Mouse (Mus musculus): Measurements from ENCODE around the gene Smim1.

Gene Smim1

GRCm38 (mm10) chr4:154019571-154019970, 6.5 kb downstream of the Smim1 start:
- in situ Hi-C loops (cut with MboI), result no loop called here

DNA sequence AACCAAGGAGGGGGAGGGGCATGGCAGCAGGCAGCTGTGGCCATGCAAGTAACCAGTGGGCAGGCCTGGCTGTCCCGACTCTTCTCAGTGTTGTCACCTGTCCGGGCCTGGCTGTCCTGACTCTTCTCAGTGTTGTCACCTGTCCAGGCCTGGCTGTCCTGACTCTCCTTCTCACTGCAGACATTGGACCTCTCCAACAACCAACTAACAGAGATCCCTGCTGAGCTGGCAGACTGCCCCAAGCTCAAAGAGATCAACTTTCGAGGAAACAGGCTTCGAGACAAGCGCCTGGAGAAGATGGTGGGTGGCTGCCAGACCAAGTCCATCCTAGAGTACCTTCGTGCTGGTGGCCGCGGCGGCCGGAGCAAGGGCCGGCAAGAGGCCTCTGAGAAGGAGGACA, 10.6 kb downstream of the Smim1 start:
- in situ Hi-C loops (cut with MboI), result no loop called here

DNA sequence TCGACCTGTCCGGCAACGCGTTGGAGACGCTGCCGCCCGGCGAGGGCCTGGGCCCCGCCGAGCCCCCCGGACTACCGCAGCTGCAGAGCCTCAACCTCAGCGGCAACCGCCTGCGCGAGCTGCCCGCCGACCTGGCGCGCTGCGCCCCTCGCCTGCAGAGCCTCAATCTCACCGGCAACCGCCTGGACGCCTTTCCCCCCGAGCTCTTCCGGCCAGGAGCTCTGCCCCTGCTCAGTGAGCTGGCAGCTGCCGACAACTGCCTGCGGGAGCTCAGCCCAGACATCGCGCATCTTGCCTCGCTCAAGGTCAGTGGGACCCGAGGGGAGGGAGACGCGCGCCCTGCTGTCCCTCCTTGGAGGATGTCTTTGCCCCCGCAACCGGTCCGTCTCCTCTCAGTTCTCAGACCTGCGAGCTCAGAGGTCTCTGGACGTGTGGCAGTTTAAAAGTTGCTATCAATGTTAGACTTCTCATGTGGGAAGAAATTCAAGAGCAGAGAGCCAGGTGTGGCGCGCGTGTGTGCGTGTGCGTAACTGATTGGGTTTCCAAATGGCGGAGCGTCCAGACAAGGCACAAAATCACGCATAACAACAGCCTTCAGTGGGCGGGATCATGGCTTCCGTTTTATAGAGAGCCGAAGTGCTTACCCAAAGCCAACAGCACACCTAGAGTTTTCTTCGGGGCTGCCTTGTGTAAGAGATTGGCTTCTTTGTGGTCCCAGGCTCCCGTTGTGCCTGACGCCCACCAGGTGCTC, 13.7 kb downstream of the Smim1 start:
- in situ Hi-C loops (cut with MboI), result loop anchor here (5.0 kb wide), 1 partner anchor 40 kb away; no protein-coding TSS in a partner anchor

GRCm38 (mm10) chr4:154011646-154012089, 14.4 kb downstream of the Smim1 start, which contains the start of gene Lrrc47:
TSS of gene Lrrc47 (plus strand) at chr4:154011731.
- in situ Hi-C loops (cut with MboI), result loop anchor here (5.0 kb wide), 1 partner anchor 39 kb away; no protein-coding TSS in a partner anchor

- in situ Hi-C loops (cut with MboI), result loop anchor here (5.0 kb wide), 1 partner anchor 39 kb away; no protein-coding TSS in a partner anchor
These were observed 15.0 kb downstream of the Smim1 start for GRCm38 (mm10) chr4:154010907-154011645.

DNA sequence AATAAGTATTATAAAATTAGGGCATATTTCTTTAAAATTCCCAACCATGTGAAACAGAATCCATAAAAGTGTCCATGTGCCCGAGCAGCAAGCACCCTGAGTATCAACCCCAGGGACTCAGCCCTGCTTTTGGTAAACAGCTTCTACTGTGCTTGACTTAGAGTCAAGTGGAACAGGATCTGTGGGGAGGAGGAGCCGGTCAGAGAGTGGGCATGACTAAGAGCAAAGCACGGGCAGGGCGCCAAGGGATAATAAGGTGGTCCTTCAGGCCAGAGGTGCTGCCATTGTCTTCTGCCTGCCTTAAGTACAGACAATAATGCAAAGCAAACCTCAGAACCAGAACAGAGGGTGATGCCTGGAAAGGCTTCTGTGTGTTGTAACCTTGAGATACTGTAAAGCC, 18.3 kb downstream of the Smim1 start:
- in situ Hi-C loops (cut with MboI), result no loop called here

DNA sequence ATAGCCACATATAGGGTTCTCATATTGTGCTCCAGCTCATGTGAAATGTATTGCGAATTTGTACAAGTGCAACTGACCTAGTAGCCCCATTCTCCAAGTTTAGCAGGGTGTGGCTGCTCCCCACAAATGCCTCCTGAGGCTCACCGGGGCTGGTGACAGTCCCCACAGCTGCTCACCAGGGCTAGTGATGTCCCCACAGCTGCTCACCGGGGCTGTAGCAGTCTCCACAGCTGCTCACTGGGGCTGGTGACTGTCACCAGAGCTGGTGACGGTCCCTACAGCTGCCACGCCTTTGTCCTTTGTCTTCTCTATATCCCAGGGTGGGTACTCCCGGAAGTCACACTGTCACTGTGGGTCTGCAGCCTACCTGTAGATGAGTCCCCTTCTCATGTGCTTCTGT, 19.8 kb downstream of the Smim1 start:
- in situ Hi-C loops (cut with MboI), result no loop called here

- in situ Hi-C loops (cut with MboI), result no loop called here
These were observed 20.5 kb downstream of the Smim1 start for GRCm38 (mm10) chr4:154005488-154005887.

GRCm38 (mm10) chr4:153993505-153993904, 32.5 kb downstream of the Smim1 start:
- in situ Hi-C loops (cut with MboI), result no loop called here

DNA sequence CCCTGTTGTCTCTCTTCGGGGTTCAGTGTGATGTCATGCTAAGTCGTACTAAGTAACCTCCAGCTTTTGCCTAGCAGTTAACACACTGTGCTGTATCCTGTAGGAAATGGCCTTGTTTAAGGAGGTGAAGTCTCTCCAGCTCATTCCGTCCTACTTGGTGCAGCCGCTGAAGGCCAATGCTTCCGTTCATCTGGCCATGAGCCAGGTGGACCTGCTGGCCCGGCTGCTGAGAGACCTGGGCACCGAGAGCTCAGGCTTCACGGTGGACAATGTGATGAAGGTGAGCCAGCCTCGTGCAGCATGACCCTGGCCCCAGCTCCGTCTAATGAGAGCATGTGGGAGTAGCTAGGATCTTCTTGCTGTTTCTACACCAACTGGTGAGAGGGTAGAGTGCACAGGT, 33.3 kb downstream of the Smim1 start:
- in situ Hi-C loops (cut with MboI), result no loop called here

DNA sequence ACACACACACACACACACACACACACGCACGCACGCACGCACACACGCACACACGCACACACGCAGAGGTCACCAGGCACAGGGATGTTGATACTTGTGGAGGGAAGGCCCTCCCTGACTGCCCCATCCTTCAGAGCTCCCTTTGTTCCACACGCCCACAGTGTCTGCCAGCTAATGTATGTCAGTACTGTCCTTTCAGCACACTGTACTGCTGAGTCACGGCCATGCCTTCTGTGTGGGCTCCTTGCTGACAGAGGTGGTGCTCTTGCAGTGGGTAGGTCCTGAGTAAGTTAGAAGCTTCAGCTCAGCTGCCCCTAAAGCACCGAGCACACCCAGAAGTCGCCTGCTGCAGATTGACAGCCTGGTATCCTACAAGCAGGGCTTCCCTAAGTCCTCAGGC, 45.6 kb downstream of the Smim1 start:
- in situ Hi-C loops (cut with MboI), result no loop called here

DNA sequence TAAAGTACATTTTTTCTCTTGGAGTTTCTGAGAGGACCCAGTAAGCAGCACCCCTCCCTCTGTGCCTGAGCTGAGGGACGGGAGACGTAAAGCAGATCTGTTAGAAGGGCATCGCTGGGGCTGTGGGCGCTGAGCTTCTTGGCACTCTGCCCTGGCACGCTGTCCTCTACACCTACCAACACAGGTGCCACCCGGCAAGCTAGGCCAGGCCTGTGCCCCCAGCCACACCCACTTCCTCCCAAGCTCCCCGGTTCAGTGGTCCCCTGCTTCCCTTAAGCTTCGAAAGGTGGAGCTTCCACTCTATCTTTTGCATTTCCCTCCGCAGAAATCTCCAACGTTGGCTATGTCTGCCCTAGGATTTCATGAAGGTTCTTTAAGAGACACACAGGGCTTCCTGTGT, 46.8 kb downstream of the Smim1 start:
- in situ Hi-C loops (cut with MboI), result no loop called here

DNA sequence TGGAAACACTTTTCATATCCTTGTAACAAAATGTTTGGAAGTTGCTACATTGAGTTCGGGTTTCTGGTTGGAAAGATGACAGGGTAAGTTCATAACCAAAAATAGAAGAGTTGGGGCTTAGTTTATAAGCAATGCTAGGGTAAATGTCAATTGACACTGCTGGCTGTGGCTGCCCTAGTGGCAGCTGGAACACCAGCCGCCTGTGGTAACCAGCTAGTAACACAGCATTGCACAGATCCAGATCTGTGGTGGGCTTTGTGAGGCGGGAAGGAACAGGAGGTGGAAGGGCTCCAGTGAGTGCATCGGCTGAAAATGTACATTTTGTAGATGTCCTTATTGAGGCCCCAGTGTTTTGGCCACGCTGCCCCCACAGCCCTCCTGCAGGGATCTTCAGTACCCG, 50.3 kb downstream of the Smim1 start:
- in situ Hi-C loops (cut with MboI), result no loop called here

GRCm38 (mm10) chr4:153975292-153975662, 50.8 kb downstream of the Smim1 start:
- in situ Hi-C loops (cut with MboI), result no loop called here

DNA sequence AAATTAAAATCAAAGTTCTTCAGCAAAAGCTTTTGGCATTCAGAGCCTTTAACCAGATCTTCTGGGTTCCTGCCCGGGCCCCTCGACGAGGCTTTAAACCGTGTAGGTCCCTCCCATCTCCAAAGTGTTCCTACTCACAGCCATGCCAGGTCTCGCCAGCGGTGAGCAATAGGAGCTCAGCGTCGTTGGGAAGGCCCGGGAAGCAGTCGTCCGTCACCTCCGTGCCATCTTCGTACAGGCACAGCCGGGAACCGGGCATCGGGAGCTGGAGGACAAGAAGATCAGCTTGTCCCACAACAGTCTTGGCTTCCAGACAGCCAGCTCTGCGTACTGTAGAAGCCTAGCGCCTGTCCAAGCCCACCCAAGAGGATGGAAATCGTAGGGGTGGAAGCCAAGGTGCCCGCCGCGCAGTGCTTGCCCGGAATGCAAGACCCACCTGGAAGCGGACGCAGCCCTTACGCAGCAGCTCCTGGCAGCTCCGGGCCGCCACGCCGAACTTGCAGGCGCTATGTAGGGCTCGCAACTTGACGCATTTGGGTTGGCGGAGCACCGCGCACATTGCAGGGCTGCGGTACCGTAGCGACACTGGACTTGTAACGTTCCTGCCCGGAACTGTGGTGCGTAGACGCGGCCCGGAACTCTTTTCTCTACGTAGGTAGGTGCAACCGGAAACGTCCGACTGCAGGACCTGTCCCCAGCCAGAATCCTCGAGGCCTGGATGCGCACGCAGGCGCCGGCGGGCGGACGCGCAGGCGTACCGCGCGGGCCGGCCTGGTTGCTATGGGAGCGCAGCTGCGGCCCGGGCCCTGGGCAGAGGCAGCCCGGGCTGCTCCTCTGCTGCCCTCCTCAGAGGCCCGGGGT, 51.4 kb downstream of the Smim1 start, which contains the start of the genes Dffb and Cep104:
TSS of gene Dffb (minus strand) at position 696 of the 861 bp plus-strand sequence.
TSS of gene Cep104 (plus strand) at position 764 of the 861 bp plus-strand sequence.
- in situ Hi-C loops (cut with MboI), result loop anchor here (5.0 kb wide), 1 partner anchor 38 kb away; the partner anchor contains the start of gene Lrrc47

All from mature B cell (primary cell).